Mouse (Mus musculus) small intestine, adult 2 months (tissue): ENCODE measurements at regions not wholly inside any gene's neighbourhood (a gene's known extent, or its start where the extent isn't known, plus 50 kb on each side); places are given as distances from the start of the nearest gene placed in this dataset.

Experiments
- CTCF ChIP-seq: fragments of 200-500 bp; IDR thresholded peaks from 2 replicates; pipeline ENCODE4 v1.5.1; 2012; ENCODE audit warnings: low read depth, mild to moderate bottlenecking, control low read depth, inconsistent platforms, low read length, moderate library complexity, mixed read lengths; ENCODE audit not compliant: insufficient replicate concordance, insufficient read length; ENCODE audit errors: extremely low read depth
- POLR2A ChIP-seq: fragments of 200-500 bp; IDR thresholded peaks from 2 replicates; pipeline ENCODE4 v1.6.1; 2012; ENCODE audit warnings: low read depth, mild to moderate bottlenecking, control low read depth, inconsistent platforms, low read length, moderate library complexity

DNA sequence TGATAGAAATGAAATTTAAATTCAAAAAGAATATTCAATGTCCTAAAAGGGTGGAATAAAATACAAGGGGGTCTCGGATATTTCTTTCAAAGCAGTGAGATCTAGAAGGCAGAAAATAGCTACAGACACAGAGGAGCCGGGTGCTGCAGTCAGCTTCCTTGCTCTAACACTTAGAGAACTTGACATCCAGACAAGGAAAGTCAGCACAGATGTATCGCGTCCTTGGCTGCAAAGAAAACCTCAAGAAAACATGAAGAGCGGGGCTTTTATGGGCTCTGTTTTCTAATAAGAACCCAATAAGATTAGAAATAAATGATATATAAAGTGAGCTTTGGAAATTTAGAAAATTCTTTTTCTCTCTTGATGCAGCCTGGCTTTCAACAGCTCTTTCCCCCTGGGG lies 53.1 kb upstream of the Glis3 start:
- no peak for TF ChIP-seq CTCF
- no peak for TF ChIP-seq POLR2A
